Mouse (Mus musculus): ENCODE results near the gene Aasdhppt. TPM values are rescaled to one million over a fixed set of nuclear protein-coding genes. Genes with fewer than 3 reads are reported as not detected.

The Aasdhppt gene
- total RNA-seq, 2 experiments from 2014 or later = 27.5 to 29.0 TPM

DNA sequence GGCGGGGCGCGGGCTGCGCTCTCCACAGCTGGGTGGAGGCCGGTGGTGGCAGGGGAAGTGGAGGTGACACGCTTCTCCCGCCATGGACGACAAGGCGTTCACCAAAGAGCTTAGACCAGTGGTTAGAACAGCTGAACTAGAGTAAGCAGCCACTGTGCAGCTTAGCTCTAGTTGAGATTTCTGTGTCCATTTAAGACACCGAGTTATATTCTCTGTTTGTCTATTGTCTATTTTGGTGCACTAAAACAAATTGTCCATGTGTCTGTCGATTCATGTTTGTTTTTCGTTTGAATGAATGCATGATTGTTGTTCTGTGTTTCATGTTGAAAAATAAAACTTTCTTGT lies 48.6 kb downstream of the Aasdhppt start:
- DNase-seq (ENCODE audit: low spot score in 2 of 2) = no peak
- no peak for TF ChIP-seq CTCF (conservative IDR thresholded peaks at IDR 0.05)
- H3K27ac ChIP-seq = no peak overlapping the region
- H3K4me3 ChIP-seq = peak overlapping the region; percentile 26; the same call in 1 of the 2 replicates

DNA sequence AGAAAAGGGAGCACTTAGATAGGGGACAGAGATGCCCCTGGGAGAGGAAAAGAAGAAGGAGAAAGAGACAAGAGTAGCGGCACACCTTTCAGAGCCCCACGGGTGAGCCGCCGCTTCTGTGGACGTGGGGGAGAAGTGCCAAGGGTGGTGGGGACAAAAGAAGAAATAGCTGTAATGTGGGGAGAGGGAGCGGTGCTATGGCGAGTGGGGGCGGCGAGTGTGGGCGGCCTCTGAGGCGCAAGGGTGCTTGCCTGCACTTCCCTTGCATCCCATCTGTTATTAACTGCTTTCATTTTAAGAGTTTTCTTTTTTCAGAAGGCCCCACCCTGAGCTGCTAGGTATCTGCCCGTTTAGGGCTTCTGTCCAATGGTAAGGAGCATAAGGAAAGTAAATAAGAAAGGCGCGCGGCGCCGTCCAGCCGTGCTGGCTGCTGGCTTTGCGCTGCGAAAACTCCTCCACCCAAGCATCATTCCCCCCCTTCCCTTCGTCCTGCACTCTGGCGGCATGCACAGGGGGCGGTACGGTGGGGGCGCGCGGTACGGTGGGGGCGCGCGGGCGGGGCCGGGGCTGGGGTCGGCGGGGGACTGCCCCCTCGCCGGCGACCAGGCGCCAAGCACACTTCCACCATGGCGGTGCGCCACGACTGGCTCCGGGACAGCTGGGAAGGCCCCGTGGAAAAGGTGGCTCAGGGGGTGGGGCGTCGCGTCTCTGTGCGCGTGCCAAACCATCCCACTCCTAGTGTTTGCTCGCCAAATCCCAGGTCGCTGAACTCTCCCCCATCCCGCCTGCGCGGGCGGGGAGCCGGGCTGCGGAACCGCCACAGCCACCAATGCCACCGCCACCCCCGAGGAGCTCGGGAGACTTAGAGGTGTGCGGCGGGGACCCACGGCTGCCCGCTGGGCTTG lies 49.2 kb downstream of the Aasdhppt start:
- TF ChIP-seq CTCF (conservative IDR thresholded peaks at IDR 0.05) = no peak
- no peak for DNase-seq (ENCODE audit: low spot score in 2 of 2)

DNA sequence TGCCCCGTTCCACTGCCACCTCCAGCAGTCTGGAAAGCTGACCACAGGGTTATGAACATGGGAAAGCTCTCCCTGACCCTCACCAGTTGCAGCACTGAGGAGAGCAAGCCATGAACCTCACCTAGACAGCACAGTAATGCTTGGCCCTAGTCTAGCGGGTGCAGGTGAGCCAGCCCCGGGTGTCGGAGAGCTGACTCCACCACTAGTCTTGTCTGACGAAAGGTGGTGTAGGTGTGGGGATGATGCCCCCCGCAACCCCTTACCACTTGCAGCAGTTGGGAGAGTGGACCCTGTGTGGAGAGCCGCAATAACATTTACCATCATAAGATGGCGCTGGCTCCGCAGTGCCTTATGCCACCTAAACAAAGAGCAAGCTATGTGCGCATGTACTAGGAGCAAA lies 50.2 kb downstream of the Aasdhppt start:
- TF ChIP-seq CTCF (conservative IDR thresholded peaks at IDR 0.05) = 0 out of 2 replicates have a peak, but pooled peaks have one; percentile 7
- no peak overlapping the region for H3K27ac ChIP-seq
- DNase-seq (ENCODE audit: low spot score in 2 of 2) = no peak
- no peak overlapping the region for H3K4me3 ChIP-seq

More for the DNA sequence above, 49.2 kb downstream of the Aasdhppt start:
- Histone ChIP-seq H3K27ac (no peak overlapping the region), H3K4me3 (peak overlapping the region; percentile 26; the same call in 1 of the 2 replicates)

Small RNA genes within 50 kb of the gene (microRNA-seq; reads per million reads assigned to microRNA genes)
- gene Gm22195 = 0 reads per million in 2 experiments

Other genes with a start within 250 kb of the Aasdhppt start
- gene Kbtbd3, start 362 bp upstream of the Aasdhppt start, total RNA-seq (2021) = 10 to 100 TPM; 10.7 to 11.5 TPM
- gene Msantd4, start 67.1 kb upstream of the Aasdhppt start, total RNA-seq (2021) = 10 to 100 TPM; 55.0 to 55.9 TPM